Mouse (Mus musculus) CH12.LX (cell line): Measurements from ENCODE around the gene Vps53. TPM values are rescaled to one million over a fixed set of nuclear protein-coding genes. Genes with fewer than 3 reads are reported as not detected.

Source experiments
- DNase-seq: peaks from one replicate; pipeline ENCODE4 v3.0.0-alpha.2; 2013; ENCODE audit errors: extremely low read depth
- H3K27ac ChIP-seq: 2 replicates; pipeline ENCODE4 v1.5.1; 2012; ENCODE audit warnings: low read depth, mild to moderate bottlenecking, control low read depth, moderate library complexity; ENCODE audit not compliant: insufficient read depth
- H3K27me3 ChIP-seq: replicated peaks from 2 replicates; pipeline ENCODE3; 2012; ENCODE audit warnings: inconsistent platforms
- H3K36me3 ChIP-seq, 2 experiments: replicated peaks in 1 of 2; 2 replicates each; pipeline versions ENCODE3 to v1.6.1; 2012; ENCODE audit warnings: inconsistent platforms in 1 of 2, low read length in 1 of 2, mild to moderate bottlenecking in 1 of 2, mixed read lengths in 1 of 2, moderate library complexity in 1 of 2; ENCODE audit not compliant: control insufficient read depth in 1 of 2, insufficient read depth in 1 of 2
- H3K4me1 ChIP-seq, 2 experiments: 2 replicates each; pipeline ENCODE4 v1.6.1; 2012; ENCODE audit warnings: inconsistent platforms in 1 of 2, moderate library complexity in 1 of 2; ENCODE audit not compliant: insufficient read depth in 2 of 2, control insufficient read depth in 1 of 2
- H3K4me2 ChIP-seq: 2 replicates; pipeline ENCODE4 v1.6.1; 2012; ENCODE audit warnings: low read depth, mild to moderate bottlenecking, control low read depth; ENCODE audit not compliant: poor library complexity, insufficient read depth, severe bottlenecking
- H3K4me3 ChIP-seq, 3 experiments: fragments of 150-350 bp in 1 of 3; sonication (generic) in 1 of 3; replicated peaks in 1 of 3; 2 replicates each; pipeline versions ENCODE3 to v1.5.1; 2011 to 2012; ENCODE audit warnings: low read depth in 2 of 3, low read length in 2 of 3, mild to moderate bottlenecking in 2 of 3, moderate library complexity in 2 of 3, control low read depth in 1 of 3, improper control_type of control experiment in 1 of 3, inconsistent platforms in 1 of 3, mixed read lengths in 1 of 3; ENCODE audit not compliant: poor library complexity in 1 of 3
- H3K79me2 ChIP-seq: replicated peaks from 2 replicates; pipeline ENCODE4 v1.6.1; 2012; ENCODE audit warnings: mild to moderate bottlenecking, moderate library complexity; ENCODE audit not compliant: control insufficient read depth, poor library complexity, insufficient read depth, severe bottlenecking; ENCODE audit errors: extremely low read depth
- H3K9ac ChIP-seq: 2 replicates; pipeline ENCODE4 v1.6.1; 2012; ENCODE audit warnings: low read depth, mild to moderate bottlenecking, control low read depth, moderate library complexity; ENCODE audit not compliant: insufficient read depth
- H3K9me3 ChIP-seq: replicated peaks from 2 replicates; pipeline ENCODE3; 2012; ENCODE audit warnings: low read length, inconsistent platforms, mixed read lengths
- CHD1 ChIP-seq: IDR thresholded peaks from 2 replicates; pipeline ENCODE4 v1.6.1; 2012; ENCODE audit warnings: low read depth, low read length, improper control_type of control experiment, inconsistent platforms
- CHD2 ChIP-seq: IDR thresholded peaks from 2 replicates; pipeline ENCODE4 v1.6.1; 2011; ENCODE audit warnings: low read length, improper control_type of control experiment
- E2F4 ChIP-seq: IDR thresholded peaks from 2 replicates; pipeline ENCODE4 v1.6.1; 2011; ENCODE audit warnings: low read depth, low read length, improper control_type of control experiment; ENCODE audit not compliant: insufficient replicate concordance
- EP300 ChIP-seq: IDR thresholded peaks from 2 replicates; pipeline ENCODE4 v1.6.1; 2011; ENCODE audit warnings: low read length, improper control_type of control experiment
- KAT2A ChIP-seq: IDR thresholded peaks from 2 replicates; pipeline ENCODE4 v1.6.1; 2012; ENCODE audit warnings: low read length, improper control_type of control experiment, inconsistent platforms; ENCODE audit not compliant: insufficient replicate concordance
- MAFK ChIP-seq: IDR thresholded peaks from 2 replicates; pipeline ENCODE4 v1.6.1; 2011; ENCODE audit warnings: low read length, improper control_type of control experiment; ENCODE audit not compliant: insufficient replicate concordance
- MAX ChIP-seq: IDR thresholded peaks from 2 replicates; pipeline ENCODE4 v1.6.1; 2011; ENCODE audit warnings: low read length, improper control_type of control experiment
- MAZ ChIP-seq: IDR thresholded peaks from 2 replicates; pipeline ENCODE4 v1.6.1; 2012; ENCODE audit warnings: low read depth, mild to moderate bottlenecking, inconsistent platforms, low read length, improper control_type of control experiment, moderate library complexity
- MEF2A ChIP-seq: IDR thresholded peaks from 2 replicates; pipeline ENCODE4 v1.6.1; 2014; ENCODE audit warnings: low read depth, mild to moderate bottlenecking, inconsistent platforms, low read length, improper control_type of control experiment, borderline replicate concordance
- MXI1 ChIP-seq: IDR thresholded peaks from 2 replicates; pipeline ENCODE4 v1.6.1; 2011; ENCODE audit warnings: mild to moderate bottlenecking, low read depth, low read length, improper control_type of control experiment
- MYC ChIP-seq: IDR thresholded peaks from 2 replicates; pipeline ENCODE4 v1.6.1; 2011; ENCODE audit warnings: low read depth, mild to moderate bottlenecking, improper control_type of control experiment, low read length
- POLR2A ChIP-seq: IDR thresholded peaks from 2 replicates; pipeline ENCODE4 v1.6.1; 2011; ENCODE audit warnings: low read depth, mild to moderate bottlenecking, improper control_type of control experiment, low read length
- POLR2AphosphoS2 ChIP-seq: IDR thresholded peaks from 2 replicates; pipeline ENCODE4 v1.6.1; 2011; ENCODE audit warnings: low read depth, low read length, improper control_type of control experiment
- RAD21 ChIP-seq: IDR thresholded peaks from 2 replicates; pipeline ENCODE4 v1.6.1; 2011; ENCODE audit warnings: low read depth, mild to moderate bottlenecking, low read length, improper control_type of control experiment, moderate library complexity
- RCOR1 ChIP-seq: conservative IDR thresholded peaks from 2 replicates; pipeline ENCODE4 v1.6.1; 2012; ENCODE audit warnings: low read depth, mild to moderate bottlenecking, inconsistent platforms, low read length, improper control_type of control experiment
- SMC3 ChIP-seq: IDR thresholded peaks from 2 replicates; pipeline ENCODE4 v1.6.1; 2011; ENCODE audit warnings: low read depth, low read length, improper control_type of control experiment
- TBP ChIP-seq: conservative IDR thresholded peaks from 2 replicates; pipeline ENCODE4 v1.6.1; 2011; ENCODE audit warnings: low read depth, low read length, improper control_type of control experiment
- UBTF ChIP-seq: IDR thresholded peaks from 2 replicates; pipeline ENCODE4 v1.6.1; 2012; ENCODE audit warnings: low read depth, mild to moderate bottlenecking, inconsistent platforms, low read length, improper control_type of control experiment, moderate library complexity
- USF2 ChIP-seq: conservative IDR thresholded peaks from 2 replicates; pipeline ENCODE4 v1.6.1; 2011; ENCODE audit warnings: low read depth, low read length, improper control_type of control experiment
- ZKSCAN1 ChIP-seq: IDR thresholded peaks from 2 replicates; pipeline ENCODE4 v1.6.1; 2012; ENCODE audit warnings: low read depth, inconsistent platforms, low read length, improper control_type of control experiment, borderline replicate concordance
- dilution Hi-C: fragments of 300-500 bp; cut with MboI; formaldehyde crosslinking; loops from 2 replicates; pipeline ENCODE4 v1.14.3; 2020; ENCODE audit warnings: low sequenced_read_pairs; ENCODE audit not compliant: extremely low pct_unique_long_range_greater_than_20kb, extremely low pct_ligation_motif_present
- in situ Hi-C: fragments of 300-500 bp; cut with MboI; formaldehyde crosslinking; loops from 3 replicates; pipeline ENCODE4 v1.14.3; 2019; ENCODE audit warnings: low sequenced_read_pairs, low pct_ligation_motif_present, low pct_unique_long_range_greater_than_20kb, mixed read lengths
- polyA plus RNA-seq: library from polyadenylated mRNA; unstranded; fragments of >175 nt; gene quantifications from 2 replicates; pipeline ENCODE4 v1.2.1, GENCODE M21; 2012; ENCODE audit warnings: low read depth; ENCODE audit not compliant: insufficient read length
- total RNA-seq, 2 experiments: library from RNA; depleted of rRNA; stranded (reverse); fragments of 300-350 nt in 1 of 2; fragments of >200 nt in 1 of 2; gene quantifications; 2 replicates each; pipeline ENCODE4 v1.2.3; 2012 to 2014

Vps53 gene
- total and polyA plus RNA-seq, 3 experiments, result 56.1 to 70.7 (median 62.2) TPM

- H3K9ac ChIP-seq, result no peak overlapping the region
- no peaks in the 10 kb centered on the region for H3K9me3 ChIP-seq
- dilution Hi-C loops (no loop called here), in situ Hi-C loops (no loop called here)
- no peak overlapping the region for H3K27ac ChIP-seq
- H3K27me3 ChIP-seq, result no peaks in the 10 kb centered on the region
- H3K4me2 ChIP-seq, result no peak overlapping the region
- H3K4me1 ChIP-seq, result no peaks in the 10 kb centered on the region
- no peaks in the 10 kb centered on the region for H3K79me2 ChIP-seq
- DNase-seq, result no peak
- H3K36me3 ChIP-seq, result peaks cover 21 to 48% of the 10 kb centered on the region in 2 experiments
- H3K4me3 ChIP-seq, result no peak overlapping the region
- TF ChIP-seq MAZ, result no peak
- no peak for TF ChIP-seq RAD21
- TF ChIP-seq POLR2A, result no peak
- no peak for TF ChIP-seq TBP
- no peak for TF ChIP-seq MAFK
- TF ChIP-seq MAX, result no peak
- TF ChIP-seq POLR2AphosphoS2, result no peak
Measured at GRCm38 (mm10) chr11:76045367-76045766, 134.1 kb downstream of the Vps53 start.

DNA sequence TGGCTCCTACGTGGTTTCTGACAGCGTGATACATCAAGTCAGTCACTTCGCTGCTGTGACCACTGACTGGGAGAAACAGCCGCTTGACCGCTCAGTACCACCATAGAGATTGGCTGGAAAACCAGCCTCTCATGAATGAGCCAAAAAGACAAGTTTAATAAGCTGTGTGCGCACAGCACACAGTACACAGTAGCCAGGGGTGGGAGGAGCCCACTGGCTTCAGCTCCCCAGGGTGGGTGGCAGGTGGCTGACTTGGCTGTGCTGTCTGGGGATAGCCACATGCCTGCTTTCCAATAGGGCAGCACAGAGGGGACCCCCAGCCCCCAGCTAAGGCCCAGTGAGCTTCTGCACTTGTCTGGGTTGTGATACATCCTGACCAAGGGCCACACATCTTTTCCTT, 135.0 kb downstream of the Vps53 start:
- Histone ChIP-seq H3K36me3 (peaks cover 18 to 46% of the 10 kb centered on the region in 2 experiments), H3K4me1 (no peaks in the 10 kb centered on the region), H3K4me3 (no peak overlapping the region), H3K4me2 (no peak overlapping the region), H3K9ac (no peak overlapping the region), H3K27ac (no peak overlapping the region), H3K27me3 (no peaks in the 10 kb centered on the region), H3K79me2 (no peaks in the 10 kb centered on the region), H3K9me3 (no peaks in the 10 kb centered on the region)
- TF ChIP-seq POLR2AphosphoS2, result no peak
- no peak for TF ChIP-seq MAFK
- TF ChIP-seq E2F4, result no peak
- TF ChIP-seq MEF2A, result no peak
- TF ChIP-seq UBTF, result no peak
- no peak for TF ChIP-seq ZKSCAN1
- TF ChIP-seq MXI1, result no peak
- in situ Hi-C loops, result no loop called here
- no peak for DNase-seq
- dilution Hi-C loops, result no loop called here

DNA sequence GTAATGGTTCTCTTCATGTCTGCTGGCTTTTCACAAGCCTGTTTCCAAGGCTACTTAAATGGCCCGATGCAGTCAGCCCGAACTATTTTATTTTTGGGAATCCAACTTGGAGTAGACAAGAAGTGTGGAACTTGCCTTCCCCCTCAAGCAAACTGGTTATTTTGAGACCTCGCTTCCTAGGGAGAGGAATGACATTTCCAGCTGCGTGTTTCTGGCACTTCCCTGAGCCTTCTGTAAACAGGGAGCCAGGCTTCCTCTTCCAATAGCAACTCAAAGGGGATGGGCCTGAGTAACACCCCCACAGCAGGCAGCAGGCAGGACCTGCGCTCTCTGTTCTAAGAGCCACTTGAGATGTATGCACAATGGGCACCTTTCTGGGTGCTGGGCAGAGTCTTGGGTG, 136.6 kb downstream of the Vps53 start:
- no peaks in the 10 kb centered on the region for H3K79me2 ChIP-seq
- peaks cover 18 to 37% of the 10 kb centered on the region in 2 experiments for H3K36me3 ChIP-seq
- in situ Hi-C loops (no loop called here), dilution Hi-C loops (no loop called here)
- H3K9me3 ChIP-seq, result no peaks in the 10 kb centered on the region
- no peak overlapping the region for H3K27ac ChIP-seq
- DNase-seq, result no peak
- H3K4me2 ChIP-seq, result no peak overlapping the region
- TF ChIP-seq SMC3 (no peak), EP300 (no peak), MYC (no peak), TBP (no peak), KAT2A (no peak), POLR2A (no peak), ZKSCAN1 (no peak), CHD2 (no peak), RCOR1 (no peak), E2F4 (no peak), CHD1 (no peak), MAX (no peak), USF2 (no peak)
- H3K4me3 ChIP-seq, result no peak overlapping the region
- H3K4me1 ChIP-seq, result no peaks in the 10 kb centered on the region
- no peak overlapping the region for H3K9ac ChIP-seq
- H3K27me3 ChIP-seq, result peaks cover 2% of the 10 kb centered on the region
